Comparison of ENCODE assay signal across 13 mouse cellular contexts in genomic region chr1:52011227-52011626, GRCm38 (mm10). TPM values are rescaled to one million over a fixed set of nuclear protein-coding genes. Genes with fewer than 3 reads are reported as not detected.
DNase-seq lines count a peak whose midpoint lies in the region; ATAC-seq and TF ChIP-seq lines count a peak whose summit lies in the region.
"Had no signal": no experiment of that assay in that cellular context is flagged by ENCODE, and none has a peak within 500 bp of the region (broad histone marks: within the 10 kb centered on the region; RNA-seq: fewer than 3 reads in every experiment).

No protein-coding gene starts in this region.

- ATAC-seq in hematopoietic stem cell, adult 5-6 weeks (replicated peaks in 1 of 2; ENCODE audit: insufficient read depth in 1 of 2, low FRiP score in 2 of 2, low TSS enrichment in 1 of 2, low read depth in 1 of 2, poor library complexity in 2 of 2, severe bottlenecking in 2 of 2), result peak; percentile 83 to 87
- ATAC-seq: intestine, postnatal 0 days had no signal

- TF ChIP-seq CTCF in testis, adult 2 months (IDR thresholded peaks at IDR 0.05; ENCODE audit: control insufficient read depth, insufficient read depth, insufficient replicate concordance, low read depth, low read length), result no peak

- H3K27ac ChIP-seq in testis, adult 2 months (ENCODE audit: control insufficient read depth, insufficient read depth, low read depth, low read length), result no peak overlapping the region

- H3K4me3 ChIP-seq in testis, adult 2 months (ENCODE audit: control insufficient read depth, low read depth, low read length), result peak overlapping the region; percentile 40

- no peak for DNase-seq in testis, postnatal 10 days (ENCODE audit: low spot score)
- peak; percentile 36 to 42 for DNase-seq in natural killer cell, adult 2 months (ENCODE audit: low spot score in 2 of 2)
- DNase-seq in thymus, postnatal 4 days, result peak; percentile 43
- no peak for DNase-seq in ovary, postnatal 10 days (ENCODE audit: low spot score)
- DNase-seq in adrenal gland, adult 2 months, result no peak
- no peak for DNase-seq in kidney, adult 8-10 months
- DNase-seq: cerebellum, adult 18-20 months; heart, postnatal 36 days; kidney, postnatal 4 days; lung, postnatal 4 days had no signal

- H3K4me1 ChIP-seq in testis, adult 2 months (ENCODE audit: control insufficient read depth, insufficient read depth, low read length), result peaks cover 4% of the 10 kb centered on the region

- no peaks in the 10 kb centered on the region for H3K27me3 ChIP-seq in testis, adult 2 months (ENCODE audit: control insufficient read depth, insufficient read depth, low read length)

- TF ChIP-seq POLR2A in testis, adult 2 months (IDR thresholded peaks at IDR 0.05; ENCODE audit: control insufficient read depth, low read depth, low read length), result no peak

- no peaks in the 10 kb centered on the region for H3K36me3 ChIP-seq in testis, adult 2 months (ENCODE audit: control insufficient read depth, insufficient read depth, low read length)

RNA-seq across cellular contexts. Expression of gene Stat4, which starts 24.3 kb away (rescaled TPM):
- polyA plus RNA-seq in testis, adult 2 months (2012; rRNA removed), result 171 and 193 TPM in 2 replicates
- 84.6 and 99.7 TPM in 2 replicates for total RNA-seq in hematopoietic stem cell, adult 5-6 weeks (2017)
- under 1 TPM; 0.28 to 0.43 TPM for total RNA-seq in adrenal gland, adult 2 months (2021)
- not detected in 2 replicates for polyA plus RNA-seq in adrenal gland, adult 2 months (2012; rRNA removed)

Comparison
In these comparisons a context has a peak if more than half of its experiments do, and no peak if none do; other contexts are left out.
1. DNase-seq: peak in natural killer cell, adult 2 months (2 of 2) and thymus, postnatal 4 days (single experiment); none in testis, postnatal 10 days (single experiment), ovary, postnatal 10 days (single experiment), adrenal gland, adult 2 months (single experiment) and kidney, adult 8-10 months (0 of 2).
2. RNA of gene Stat4, which starts 24.3 kb away (total RNA-seq): 84.6 to 99.7 TPM in hematopoietic stem cell, adult 5-6 weeks; 0.28 to 0.43 TPM in adrenal gland, adult 2 months; every median in the first group is over 10 times any median in the second.